Mouse (Mus musculus) left cerebral cortex, postnatal 25 days (tissue): ENCODE results near the gene Pwp2. TPM values are rescaled to one million over a fixed set of nuclear protein-coding genes. Genes with fewer than 3 reads are reported as not detected.
A peak's percentile ranks its signal among the peaks of the same experiment; 100 is the strongest.
"Not testable (repeated sequence)": the region's sequence is repeated elsewhere in the genome, so short reads cannot be mapped to it uniquely, and the experiment has no call there.

Experiments used
- DNase-seq, 2 experiments: peaks; one replicate each; pipeline ENCODE4 v3.0.0; 2022; ENCODE audit warnings: low spot score in 2 of 2, mixed read lengths in 1 of 2
- intact Hi-C: fragments of 180-260 bp; cut with DNase I; formaldehyde crosslinking; loops from one replicate; pipeline ENCODE4 v1.15.1; 2025
- total RNA-seq, 2 experiments: library from RNA; stranded (reverse); gene quantifications; 2 replicates each; pipeline ENCODE4 v1.2.3; 2021

The Pwp2 gene
- total RNA-seq, 2 experiments from 2014 or later = 16.7 to 18.2 TPM

- no peak for DNase-seq
- intact Hi-C loops = no loop called here
These were observed 35.8 kb downstream of the Pwp2 start for GRCm38 (mm10) chr10:78148834-78149766.

DNA sequence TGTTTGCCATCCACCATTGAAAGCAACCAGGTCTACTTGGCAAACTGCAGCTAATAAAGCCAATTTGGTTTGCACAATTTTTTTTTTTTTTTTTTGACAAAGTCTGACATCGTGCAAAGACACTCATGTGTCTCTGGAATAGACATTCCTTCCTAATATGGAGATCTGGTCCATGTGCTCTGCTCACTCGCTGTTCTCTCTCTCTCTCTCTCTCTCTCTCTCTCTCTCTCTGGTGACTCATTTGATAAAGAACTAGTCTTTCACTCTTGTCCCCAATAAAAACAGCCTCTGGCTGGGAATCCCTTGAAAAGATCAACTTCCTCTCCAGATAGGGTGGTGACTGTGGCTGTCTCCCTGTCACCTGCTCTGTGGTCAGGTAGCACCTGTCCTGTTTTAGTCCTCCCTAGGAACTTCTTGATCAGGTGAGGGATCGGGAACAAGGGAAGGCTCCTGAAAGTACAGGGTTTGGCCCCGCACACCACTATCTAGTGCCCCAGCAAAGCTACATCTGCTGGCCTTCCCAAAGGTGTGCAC lies 37.0 kb downstream of the Pwp2 start:
- DNase-seq = no peak
- intact Hi-C loops = no loop called here

- peak; percentile 48 to 89 for DNase-seq
These were observed 41.0 kb downstream of the Pwp2 start for GRCm38 (mm10) chr10:78143727-78144505.

DNA sequence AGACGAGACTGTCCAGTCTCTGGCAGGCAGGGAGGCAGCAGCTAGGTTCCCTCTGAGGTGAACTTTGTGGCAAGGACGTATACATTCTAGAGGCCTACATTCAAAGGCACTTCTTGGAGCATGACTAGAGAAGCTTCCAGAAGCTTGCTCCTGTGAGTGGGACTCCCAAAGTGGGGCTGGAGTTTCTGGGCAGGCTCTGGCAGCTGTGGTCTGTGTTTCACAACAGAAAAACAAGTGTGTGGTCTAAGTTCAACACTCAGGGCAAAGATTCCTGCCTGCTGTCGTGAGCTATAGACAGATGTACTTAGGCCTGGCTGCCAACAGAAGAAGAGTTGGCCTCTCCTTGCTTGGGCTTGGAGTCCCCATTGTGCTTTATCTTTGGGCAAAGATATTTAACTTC lies 44.1 kb downstream of the Pwp2 start:
- intact Hi-C loops = no loop called here
- no peak for DNase-seq

More at GRCm38 (mm10) chr10:78143727-78144505, 41.0 kb downstream of the Pwp2 start:
- intact Hi-C loops = no loop called here

GRCm38 (mm10) chr10:78140251-78140600 lies 44.7 kb downstream of the Pwp2 start:
- no peak for DNase-seq
- intact Hi-C loops = no loop called here

- no peak for DNase-seq
- intact Hi-C loops = no loop called here
These were observed 45.2 kb downstream of the Pwp2 start for GRCm38 (mm10) chr10:78139572-78140250.

GRCm38 (mm10) chr10:78138812-78139523 lies 46.0 kb downstream of the Pwp2 start:
- DNase-seq = peak in 1 of 2 experiments; percentile 27

DNA sequence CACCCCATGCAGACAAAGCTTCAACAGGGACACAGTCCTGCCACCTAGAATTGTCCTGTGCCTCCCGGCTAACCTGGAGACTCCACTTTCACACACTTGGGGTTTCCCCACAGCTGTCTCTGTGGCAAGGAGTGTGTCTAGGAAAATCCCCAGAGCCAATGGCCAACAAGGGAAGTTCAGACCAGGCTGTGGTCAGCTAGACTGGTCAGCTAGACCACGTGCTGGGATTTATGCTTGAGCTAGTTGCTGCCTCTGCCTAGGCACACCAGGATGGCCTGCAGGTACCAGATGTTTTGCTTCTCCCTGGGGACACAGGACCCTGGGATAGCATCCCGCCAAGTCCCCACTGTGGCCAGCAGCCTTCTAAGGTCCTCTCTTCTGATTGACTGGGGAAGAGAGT lies 47.8 kb downstream of the Pwp2 start:
- no peak for DNase-seq
- intact Hi-C loops = no loop called here

More at GRCm38 (mm10) chr10:78138812-78139523, 46.0 kb downstream of the Pwp2 start:
- intact Hi-C loops = no loop called here

- intact Hi-C loops = no loop called here
- DNase-seq = no peak
These were observed 49.0 kb downstream of the Pwp2 start for GRCm38 (mm10) chr10:78135947-78136346.

- no peak for DNase-seq
These were observed 49.8 kb downstream of the Pwp2 start for GRCm38 (mm10) chr10:78134975-78135798.

DNA sequence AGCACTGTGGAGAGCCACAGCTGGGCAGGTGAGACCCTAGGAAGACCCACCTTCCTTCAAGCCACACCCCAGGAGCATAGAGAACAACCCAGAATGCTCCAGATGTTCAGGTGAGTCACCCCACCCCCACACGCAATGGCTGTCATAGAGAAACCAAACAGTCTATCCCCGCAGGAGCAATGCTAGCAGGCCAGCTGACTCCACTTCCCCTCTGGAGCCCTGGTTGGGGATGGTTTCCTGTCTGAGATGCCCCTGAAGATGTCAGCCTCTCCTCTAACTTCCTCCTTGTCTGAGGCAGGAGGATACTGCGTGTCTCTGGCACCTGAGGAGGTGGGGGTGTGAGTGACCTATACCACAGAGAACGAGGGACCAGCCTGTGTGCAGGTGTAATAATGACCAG lies 50.5 kb downstream of the Pwp2 start:
- no peak for DNase-seq
- intact Hi-C loops = no loop called here

More at GRCm38 (mm10) chr10:78134975-78135798, 49.8 kb downstream of the Pwp2 start:
- intact Hi-C loops = no loop called here

DNA sequence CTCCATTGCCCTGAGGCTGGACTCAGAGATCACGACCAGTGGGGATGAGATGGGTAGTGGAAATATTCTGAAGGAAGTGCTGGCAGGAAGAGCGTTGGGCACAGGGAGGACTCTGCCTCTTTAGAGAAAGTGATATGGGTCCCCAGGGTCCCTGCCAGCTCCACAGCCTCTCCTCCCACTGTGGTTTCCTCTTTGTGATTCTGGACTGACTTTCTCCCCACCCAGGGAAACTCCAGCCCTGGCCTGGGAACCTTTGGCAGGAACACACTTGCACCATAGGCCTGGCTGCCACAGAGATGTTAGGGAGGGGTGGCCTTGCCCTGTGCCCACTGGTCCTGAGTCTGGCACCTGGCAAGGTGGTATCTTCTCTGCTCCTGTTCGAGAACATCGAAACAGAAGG lies 55.0 kb downstream of the Pwp2 start:
- intact Hi-C loops = no loop called here
- DNase-seq = no peak

DNA sequence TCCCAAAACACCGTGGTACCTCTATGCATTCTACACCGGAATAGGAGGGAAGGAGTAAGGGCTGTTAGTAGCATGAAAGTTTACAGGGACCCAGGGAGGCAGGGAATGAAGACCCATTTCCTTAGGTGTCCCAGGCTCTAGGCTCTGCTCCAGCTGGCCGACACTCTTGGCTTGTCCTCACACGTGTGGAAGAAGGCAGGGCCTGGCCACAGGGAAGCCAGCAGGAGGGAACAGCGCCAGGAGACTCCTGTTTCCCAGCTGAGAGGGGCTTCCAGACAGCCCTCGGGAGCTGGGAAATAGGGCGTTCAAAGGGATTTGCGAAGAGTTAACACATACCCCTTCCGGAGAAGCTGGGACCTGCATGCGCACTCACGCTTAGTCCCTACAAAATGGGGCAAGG lies 55.5 kb downstream of the Pwp2 start:
- intact Hi-C loops = no loop called here
- no peak for DNase-seq

DNA sequence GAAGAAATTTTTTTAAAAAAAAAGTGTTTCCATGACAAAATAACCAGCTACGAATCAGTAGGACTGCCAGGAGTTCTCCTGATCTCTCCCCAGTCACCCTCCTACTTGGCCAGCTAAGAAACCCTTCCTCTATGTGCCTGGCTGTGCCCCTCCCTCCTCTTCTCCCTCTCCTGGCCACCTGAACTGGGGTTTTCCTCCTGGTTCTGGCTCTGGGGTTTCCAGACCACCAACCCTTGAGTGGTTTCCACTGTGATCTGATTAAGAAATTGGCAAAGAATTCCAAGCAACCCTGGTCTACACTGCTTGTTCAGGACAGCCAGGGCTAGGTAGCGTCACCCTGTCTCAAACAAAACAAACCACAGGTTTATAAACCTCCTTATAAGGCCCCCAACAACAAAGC lies 56.3 kb downstream of the Pwp2 start:
- intact Hi-C loops = no loop called here
- no peak for DNase-seq

DNA sequence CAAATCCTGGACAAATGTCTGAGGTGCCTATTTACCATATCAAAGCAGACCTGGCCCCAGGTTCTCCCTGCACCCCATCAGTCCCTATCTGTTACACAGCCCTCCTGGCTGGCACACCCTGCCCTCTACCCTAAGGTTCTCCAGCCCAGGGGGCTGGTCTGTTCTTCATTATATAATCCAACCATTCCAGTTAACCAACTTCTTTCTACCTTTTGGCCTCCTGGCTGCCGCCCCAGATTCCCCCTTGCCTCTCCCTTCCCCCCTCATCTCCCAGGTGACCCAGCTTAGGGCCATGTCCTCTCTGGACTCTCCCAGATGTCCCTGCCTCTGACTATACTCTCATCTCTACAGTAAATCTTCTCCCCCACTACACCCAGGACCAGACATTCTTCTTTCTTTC lies 57.0 kb downstream of the Pwp2 start:
- no peak for DNase-seq
- intact Hi-C loops = no loop called here

GRCm38 (mm10) chr10:78127046-78127870 lies 57.7 kb downstream of the Pwp2 start:
- intact Hi-C loops = no loop called here
- DNase-seq = no peak

DNA sequence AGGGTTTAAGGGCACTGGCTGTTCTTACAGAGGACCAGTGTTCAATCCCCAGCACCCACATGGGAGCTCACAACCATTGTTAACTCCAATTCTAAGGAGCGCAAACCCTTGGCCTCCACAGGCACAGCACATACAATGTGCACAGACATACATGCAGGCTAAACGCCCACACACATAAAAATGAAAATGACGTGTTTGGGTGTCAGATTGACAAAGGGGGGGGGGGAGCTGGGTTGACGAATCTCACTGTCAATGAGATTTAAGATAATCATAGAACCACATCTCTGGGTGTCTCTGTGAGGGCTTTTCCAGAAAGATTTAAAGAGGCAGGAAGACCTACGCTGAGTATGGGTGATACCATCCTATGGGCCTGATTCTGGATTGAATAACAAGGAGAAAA lies 58.6 kb downstream of the Pwp2 start:
- intact Hi-C loops = no loop called here
- no peak for DNase-seq

DNA sequence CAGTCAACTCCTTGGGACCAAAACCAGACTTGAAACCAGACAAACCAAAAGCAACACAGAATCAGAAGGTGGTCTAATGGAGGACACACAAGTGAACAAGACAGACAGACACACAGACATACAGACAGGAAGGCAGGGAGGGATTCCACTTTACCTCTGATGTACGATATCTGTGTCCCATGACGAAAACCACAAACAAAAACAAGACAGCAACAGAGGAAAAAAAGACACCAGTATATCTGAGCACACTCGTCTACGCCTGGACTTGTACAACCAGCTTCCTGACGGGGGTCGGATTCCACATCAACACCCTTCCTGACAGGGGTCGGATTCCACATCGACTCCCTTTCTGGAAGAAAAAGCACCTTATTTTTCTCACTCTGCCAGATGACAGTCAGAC lies 59.9 kb downstream of the Pwp2 start:
- DNase-seq, intact Hi-C loops: not testable (repeated sequence)
